Mouse (Mus musculus) ovary, postnatal 14 days (tissue): ENCODE results near the gene Brd2.
A peak's percentile ranks its signal among the peaks of the same experiment; 100 is the strongest.

Experiments
- DNase-seq: peaks from one replicate; pipeline ENCODE4 v3.0.0; 2022; ENCODE audit warnings: low spot score

The Brd2 gene

DNA sequence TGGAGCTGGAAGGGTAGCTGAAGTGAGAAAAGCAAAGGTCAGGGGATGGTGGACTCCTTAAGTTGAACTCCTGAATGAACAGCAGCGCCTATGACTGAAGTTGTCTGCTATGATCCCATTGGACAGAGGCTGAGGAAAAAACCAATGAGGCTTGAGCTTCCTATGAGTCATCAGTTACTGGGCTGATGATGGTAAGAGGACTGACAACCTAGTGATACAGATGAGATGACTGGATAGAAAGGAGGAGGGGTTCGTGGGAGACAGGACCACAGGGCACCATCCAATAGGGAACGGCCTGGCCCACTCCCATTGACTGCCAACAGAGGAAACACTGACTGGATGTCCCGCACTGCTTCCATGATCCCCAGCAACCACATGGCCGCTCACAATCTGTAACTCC is 42.8 kb downstream of the Brd2 start:
- peak; percentile 11 for DNase-seq

DNA sequence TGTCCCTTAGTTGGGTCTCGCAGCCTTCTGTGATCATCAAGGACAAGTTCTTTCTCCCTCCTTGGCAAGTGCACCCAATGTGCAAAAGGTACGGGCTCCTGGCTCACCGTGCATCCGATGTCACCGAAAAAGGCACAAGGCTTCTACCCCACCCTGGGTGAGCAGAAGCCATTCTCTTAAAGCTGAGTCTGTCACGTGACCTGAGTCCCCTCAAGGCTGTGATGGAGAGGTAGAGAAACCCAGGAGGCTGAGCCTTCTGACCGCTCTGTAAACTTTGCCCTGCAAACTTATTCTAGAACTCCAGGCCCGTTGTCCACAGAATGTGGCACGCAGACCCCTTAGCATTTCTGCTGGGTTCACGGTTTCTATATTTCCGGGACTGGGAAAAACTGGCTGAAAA is 43.4 kb downstream of the Brd2 start:
- DNase-seq, result no peak

DNA sequence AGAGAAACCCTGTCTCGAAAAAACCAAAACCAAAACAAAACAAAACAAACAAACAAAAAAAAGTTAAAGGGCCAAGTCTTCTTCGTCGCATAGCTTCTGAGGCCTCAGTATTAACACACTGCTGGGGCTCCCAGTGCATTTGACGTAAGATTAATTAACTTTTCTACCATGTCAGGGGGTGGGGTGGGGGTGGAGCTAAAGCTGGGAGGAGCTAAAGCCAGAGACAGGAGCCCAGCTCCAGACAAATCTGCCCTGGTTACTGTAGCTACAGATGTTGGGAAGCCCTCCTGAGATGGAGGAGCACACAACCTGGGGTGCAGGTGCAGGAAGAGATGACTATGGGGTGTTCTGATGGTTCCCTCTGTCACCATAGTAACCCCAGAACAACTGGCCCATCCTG is 44.3 kb downstream of the Brd2 start:
- no peak for DNase-seq

DNA sequence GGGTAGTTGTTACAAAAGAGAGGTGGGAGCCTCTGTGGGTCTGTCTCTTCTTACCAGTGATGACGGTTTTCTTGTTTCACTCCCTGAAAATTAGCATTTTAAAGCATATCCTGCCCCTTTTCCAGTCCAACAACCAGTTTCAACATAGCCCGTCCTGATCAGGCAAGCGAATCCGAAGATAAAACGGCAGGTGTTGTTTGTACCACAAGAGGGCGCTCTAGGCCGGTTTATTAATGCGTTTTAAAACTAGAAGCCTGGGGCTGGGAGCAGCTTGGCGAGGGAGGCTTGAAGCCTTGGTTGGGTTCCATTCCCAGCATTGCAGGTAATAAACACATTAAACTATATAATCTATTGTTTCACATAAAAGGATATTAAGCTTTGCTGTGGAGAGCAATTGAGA is 44.9 kb downstream of the Brd2 start:
- DNase-seq, result peak; percentile 61

DNA sequence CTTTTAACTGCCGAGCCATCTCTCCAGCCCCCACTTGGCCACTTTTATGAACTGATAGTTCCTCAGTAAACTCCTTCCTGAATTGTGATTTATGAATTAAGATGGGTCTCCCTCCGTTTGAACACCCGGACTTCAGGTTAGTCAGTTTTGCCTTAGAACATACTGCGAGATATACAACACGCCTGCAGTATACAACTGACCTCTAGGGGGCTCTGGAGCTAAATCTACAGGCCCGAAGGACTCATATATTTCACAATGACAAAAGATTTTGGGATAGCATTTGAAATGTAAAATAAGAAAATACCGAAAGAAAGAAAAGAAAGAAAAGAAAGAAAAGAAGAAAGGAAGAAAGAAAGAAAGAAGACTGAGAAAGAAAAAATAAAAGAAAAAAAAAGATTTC is 47.2 kb downstream of the Brd2 start:
- peak; percentile 65 for DNase-seq

DNA sequence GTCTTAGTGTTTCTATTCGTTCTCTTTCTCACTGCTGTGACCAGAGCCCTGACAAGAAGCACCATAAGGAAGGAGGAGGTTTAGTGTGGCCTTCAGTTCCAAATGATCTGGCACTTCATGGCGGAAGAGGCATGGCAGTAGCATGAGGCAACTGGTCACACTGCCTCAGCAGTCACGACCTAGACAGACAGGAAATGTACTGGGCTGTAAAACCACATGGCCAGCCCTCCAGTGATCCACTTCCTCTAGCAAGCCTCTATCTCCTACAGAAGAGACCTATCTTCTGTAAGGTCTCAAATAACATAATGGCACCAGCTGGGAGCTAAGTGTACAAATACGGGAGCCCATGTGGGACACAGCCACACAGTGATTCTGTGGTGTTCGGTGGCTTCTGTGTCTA is 50.3 kb downstream of the Brd2 start:
- no peak for DNase-seq

DNA sequence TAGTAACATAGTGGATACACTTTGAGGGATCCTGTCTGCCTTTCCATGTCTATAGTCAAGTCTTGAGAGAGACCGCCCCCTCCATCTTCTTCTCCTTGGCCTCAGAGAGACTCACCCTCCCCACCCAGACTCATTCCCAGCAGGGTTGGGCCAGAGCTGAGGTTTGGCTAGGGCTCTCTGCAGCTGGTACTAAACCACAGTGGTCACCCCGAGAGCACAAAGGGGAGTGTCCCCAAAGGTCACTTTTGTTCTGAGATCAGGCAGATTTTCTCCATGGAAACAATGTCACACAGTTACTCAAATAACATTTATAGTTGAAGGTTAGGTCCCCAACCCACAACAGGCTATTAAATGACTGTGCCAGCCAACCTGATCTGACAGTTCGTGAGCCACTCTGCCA is 53.6 kb downstream of the Brd2 start:
- DNase-seq, result no peak
